Mouse (Mus musculus): ENCODE results near the gene Sh3bp5. TPM values are rescaled to one million over a fixed set of nuclear protein-coding genes. Genes with fewer than 3 reads are reported as not detected.

The Sh3bp5 gene
- polyA plus RNA-seq, 1 experiment, result 8.7 TPM

- no peak overlapping the region for H3K4me3 ChIP-seq (ENCODE audit: insufficient read depth, poor library complexity, severe bottlenecking)
- H3K79me3 ChIP-seq (ENCODE audit: low read depth), result no peaks in the 10 kb centered on the region
- no peaks in the 10 kb centered on the region for H3K79me2 ChIP-seq (ENCODE audit: control insufficient read depth, insufficient read depth)
- TF ChIP-seq MYOD1 (IDR thresholded peaks at IDR 0.05; ENCODE audit: control insufficient read depth, insufficient read length, low read depth) (no peak), MYOG (IDR thresholded peaks at IDR 0.05; ENCODE audit: control insufficient read depth, extremely low read depth, insufficient read length) (no peak), CTCF (IDR thresholded peaks at IDR 0.05; ENCODE audit: control insufficient read depth, insufficient read depth, insufficient read length) (no peak), CEBPB (IDR thresholded peaks at IDR 0.05; ENCODE audit: low read depth) (no peak), MAX (IDR thresholded peaks at IDR 0.05) (no peak)
- no peak overlapping the region for H3ac ChIP-seq (ENCODE audit: control insufficient read depth, insufficient read length, low read depth)
- H3K36me3 ChIP-seq (ENCODE audit: control insufficient read depth, insufficient read depth), result no peaks in the 10 kb centered on the region
- peaks cover 8% of the 10 kb centered on the region for H3K27me3 ChIP-seq (ENCODE audit: control insufficient read depth, insufficient read depth, insufficient read length)
Observed at GRCm38 (mm10) chr14:31330957-31331356, 104.9 kb downstream of the Sh3bp5 start.

GRCm38 (mm10) chr14:31329741-31330140 is 106.1 kb downstream of the Sh3bp5 start:
- Histone ChIP-seq H3ac (ENCODE audit: control insufficient read depth, insufficient read length, low read depth) (no peak overlapping the region), H3K4me3 (ENCODE audit: insufficient read depth, poor library complexity, severe bottlenecking) (no peak overlapping the region), H3K27me3 (ENCODE audit: control insufficient read depth, insufficient read depth, insufficient read length) (peaks cover 8% of the 10 kb centered on the region), H3K79me2 (ENCODE audit: control insufficient read depth, insufficient read depth) (no peaks in the 10 kb centered on the region), H3K79me3 (ENCODE audit: low read depth) (no peaks in the 10 kb centered on the region), H3K36me3 (ENCODE audit: control insufficient read depth, insufficient read depth) (no peaks in the 10 kb centered on the region)
- TF ChIP-seq MYOD1 (IDR thresholded peaks at IDR 0.05; ENCODE audit: control insufficient read depth, insufficient read length, low read depth), result no peak
- no peak for TF ChIP-seq MAX (IDR thresholded peaks at IDR 0.05)

- TF ChIP-seq CTCF (IDR thresholded peaks at IDR 0.05; ENCODE audit: control insufficient read depth, insufficient read depth, insufficient read length) (no peak), USF1 (IDR thresholded peaks at IDR 0.05; ENCODE audit: low read depth) (no peak), MYOG (IDR thresholded peaks at IDR 0.05; ENCODE audit: control insufficient read depth, extremely low read depth, insufficient read length) (no peak), MYOD1 (IDR thresholded peaks at IDR 0.05; ENCODE audit: control insufficient read depth, insufficient read length, low read depth) (no peak), CEBPB (IDR thresholded peaks at IDR 0.05; ENCODE audit: low read depth) (no peak), MAX (IDR thresholded peaks at IDR 0.05) (no peak), FOSL1 (IDR thresholded peaks at IDR 0.05; ENCODE audit: insufficient read depth, low read length, poor library complexity, severe bottlenecking) (no peak)
- no peaks in the 10 kb centered on the region for H3K79me2 ChIP-seq (ENCODE audit: control insufficient read depth, insufficient read depth)
- no peak overlapping the region for H3K4me3 ChIP-seq (ENCODE audit: insufficient read depth, poor library complexity, severe bottlenecking)
- no peaks in the 10 kb centered on the region for H3K79me3 ChIP-seq (ENCODE audit: low read depth)
- H3ac ChIP-seq (ENCODE audit: control insufficient read depth, insufficient read length, low read depth), result no peak overlapping the region
- H3K36me3 ChIP-seq (ENCODE audit: control insufficient read depth, insufficient read depth), result no peaks in the 10 kb centered on the region
- H3K27me3 ChIP-seq (ENCODE audit: control insufficient read depth, insufficient read depth, insufficient read length), result peaks cover 5% of the 10 kb centered on the region
Observed at GRCm38 (mm10) chr14:31327681-31328080, 108.2 kb downstream of the Sh3bp5 start.

DNA sequence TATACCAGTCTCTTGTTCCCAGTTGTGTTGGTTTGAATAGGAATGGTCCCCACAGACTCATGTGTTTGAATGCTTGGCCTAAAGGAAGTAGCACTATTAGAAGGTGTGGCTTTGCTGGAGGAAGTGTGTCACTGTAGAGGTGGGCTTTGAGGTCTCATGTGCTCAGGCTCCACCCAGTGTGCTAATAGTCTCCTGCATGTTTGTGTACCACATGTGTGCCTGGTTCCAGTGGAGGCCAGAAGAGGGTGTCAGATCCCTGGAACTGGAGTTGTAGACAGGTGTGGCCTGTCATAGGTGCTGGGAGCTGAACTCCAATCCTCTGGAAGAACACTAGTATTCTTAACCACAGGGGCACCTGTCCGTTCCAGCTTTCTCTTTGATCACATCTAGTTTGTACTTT is 108.7 kb downstream of the Sh3bp5 start:
- peaks cover 5% of the 10 kb centered on the region for H3K27me3 ChIP-seq (ENCODE audit: control insufficient read depth, insufficient read depth, insufficient read length)
- H3ac ChIP-seq (ENCODE audit: control insufficient read depth, insufficient read length, low read depth), result no peak overlapping the region
- H3K4me3 ChIP-seq (ENCODE audit: insufficient read depth, poor library complexity, severe bottlenecking), result no peak overlapping the region
- H3K79me2 ChIP-seq (ENCODE audit: control insufficient read depth, insufficient read depth), result no peaks in the 10 kb centered on the region
- no peaks in the 10 kb centered on the region for H3K79me3 ChIP-seq (ENCODE audit: low read depth)
- H3K36me3 ChIP-seq (ENCODE audit: control insufficient read depth, insufficient read depth), result no peaks in the 10 kb centered on the region
- no peak for TF ChIP-seq USF1 (IDR thresholded peaks at IDR 0.05; ENCODE audit: low read depth)
- TF ChIP-seq CTCF (IDR thresholded peaks at IDR 0.05; ENCODE audit: control insufficient read depth, insufficient read depth, insufficient read length), result no peak
- TF ChIP-seq MAX (IDR thresholded peaks at IDR 0.05), result no peak
- no peak for TF ChIP-seq CEBPB (IDR thresholded peaks at IDR 0.05; ENCODE audit: low read depth)
- no peak for TF ChIP-seq MYOD1 (IDR thresholded peaks at IDR 0.05; ENCODE audit: control insufficient read depth, insufficient read length, low read depth)

DNA sequence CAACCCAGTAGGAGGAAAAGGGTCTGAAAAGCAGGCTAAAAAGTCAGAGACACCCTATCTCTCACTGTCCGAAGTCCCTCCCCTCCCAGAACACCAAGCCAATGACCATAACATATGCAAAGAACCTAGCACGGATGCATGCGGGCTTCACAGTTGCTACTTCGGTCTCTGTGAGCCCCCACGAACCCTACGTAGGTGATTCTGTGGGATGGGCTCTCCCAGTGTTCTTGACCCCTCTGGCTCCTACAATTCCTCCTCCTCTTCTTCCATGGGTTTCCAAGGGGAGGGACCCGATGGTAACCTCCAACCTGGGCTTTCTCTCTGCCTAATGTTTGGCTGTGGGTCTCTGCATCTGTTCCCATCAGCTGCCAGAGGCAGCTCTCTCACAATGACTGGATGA is 109.1 kb downstream of the Sh3bp5 start:
- no peak for TF ChIP-seq MYOD1 (IDR thresholded peaks at IDR 0.05; ENCODE audit: control insufficient read depth, insufficient read length, low read depth)
- TF ChIP-seq MYOG (IDR thresholded peaks at IDR 0.05; ENCODE audit: control insufficient read depth, extremely low read depth, insufficient read length), result no peak
- Histone ChIP-seq H3K4me3 (ENCODE audit: insufficient read depth, poor library complexity, severe bottlenecking) (no peak overlapping the region), H3ac (ENCODE audit: control insufficient read depth, insufficient read length, low read depth) (no peak overlapping the region), H3K36me3 (ENCODE audit: control insufficient read depth, insufficient read depth) (no peaks in the 10 kb centered on the region), H3K27me3 (ENCODE audit: control insufficient read depth, insufficient read depth, insufficient read length) (peaks cover 5% of the 10 kb centered on the region), H3K79me2 (ENCODE audit: control insufficient read depth, insufficient read depth) (no peaks in the 10 kb centered on the region), H3K79me3 (ENCODE audit: low read depth) (no peaks in the 10 kb centered on the region)

- H3K4me3 ChIP-seq (ENCODE audit: insufficient read depth, poor library complexity, severe bottlenecking), result no peak overlapping the region
- no peaks in the 10 kb centered on the region for H3K79me3 ChIP-seq (ENCODE audit: low read depth)
- H3K36me3 ChIP-seq (ENCODE audit: control insufficient read depth, insufficient read depth), result no peaks in the 10 kb centered on the region
- no peaks in the 10 kb centered on the region for H3K79me2 ChIP-seq (ENCODE audit: control insufficient read depth, insufficient read depth)
- no peak overlapping the region for H3ac ChIP-seq (ENCODE audit: control insufficient read depth, insufficient read length, low read depth)
- peaks cover under 1% of the 10 kb centered on the region for H3K27me3 ChIP-seq (ENCODE audit: control insufficient read depth, insufficient read depth, insufficient read length)
- TF ChIP-seq MYOD1 (IDR thresholded peaks at IDR 0.05; ENCODE audit: control insufficient read depth, insufficient read length, low read depth), result no peak
Observed at GRCm38 (mm10) chr14:31325551-31325950, 110.3 kb downstream of the Sh3bp5 start.

GRCm38 (mm10) chr14:31324851-31325250 is 111.0 kb downstream of the Sh3bp5 start:
- H3K79me3 ChIP-seq (ENCODE audit: low read depth), result no peaks in the 10 kb centered on the region

More at GRCm38 (mm10) chr14:31324851-31325250, 111.0 kb downstream of the Sh3bp5 start:
- Histone ChIP-seq H3ac (ENCODE audit: control insufficient read depth, insufficient read length, low read depth) (no peak overlapping the region), H3K79me2 (ENCODE audit: control insufficient read depth, insufficient read depth) (no peaks in the 10 kb centered on the region), H3K36me3 (ENCODE audit: control insufficient read depth, insufficient read depth) (no peaks in the 10 kb centered on the region), H3K4me3 (ENCODE audit: insufficient read depth, poor library complexity, severe bottlenecking) (no peak overlapping the region), H3K27me3 (ENCODE audit: control insufficient read depth, insufficient read depth, insufficient read length) (peaks cover 5% of the 10 kb centered on the region)
- no peak for TF ChIP-seq CEBPB (IDR thresholded peaks at IDR 0.05; ENCODE audit: low read depth)
- TF ChIP-seq CTCF (IDR thresholded peaks at IDR 0.05; ENCODE audit: control insufficient read depth, insufficient read depth, insufficient read length), result no peak
- TF ChIP-seq MAX (IDR thresholded peaks at IDR 0.05), result no peak
- TF ChIP-seq USF1 (IDR thresholded peaks at IDR 0.05; ENCODE audit: low read depth), result no peak
- no peak for TF ChIP-seq MYOD1 (IDR thresholded peaks at IDR 0.05; ENCODE audit: control insufficient read depth, insufficient read length, low read depth)
- TF ChIP-seq MYOG (IDR thresholded peaks at IDR 0.05; ENCODE audit: control insufficient read depth, extremely low read depth, insufficient read length), result no peak
- no peak for TF ChIP-seq FOSL1 (IDR thresholded peaks at IDR 0.05; ENCODE audit: insufficient read depth, low read length, poor library complexity, severe bottlenecking)
